In genomic region chr7:100908567-100908966, GRCm38 (mm10) we compare ENCODE assay signal across 10 mouse cellular contexts. TPM values are rescaled to one million over a fixed set of nuclear protein-coding genes. Genes with fewer than 3 reads are reported as not detected.
DNase-seq lines count a peak whose midpoint lies in the region; ATAC-seq and TF ChIP-seq lines count a peak whose summit lies in the region.
"Had no signal": no experiment of that assay in that cellular context is flagged by ENCODE, and none has a peak within 500 bp of the region (broad histone marks: within the 10 kb centered on the region; RNA-seq: fewer than 3 reads in every experiment).

No protein-coding gene starts in this region.

- no peak for TF ChIP-seq CTCF in liver, adult 2 months (IDR thresholded peaks at IDR 0.05; ENCODE audit: low read depth, low read length)

- no peaks in the 10 kb centered on the region for H3K27me3 ChIP-seq in midbrain, embryonic 10.5 days (ENCODE audit: low read depth, poor library complexity, severe bottlenecking)
- H3K27me3 ChIP-seq in midbrain, embryonic 16.5 days (ENCODE audit: control insufficient read depth, insufficient read depth, low read depth, low read length) = no peaks in the 10 kb centered on the region
- no peaks in the 10 kb centered on the region for H3K27me3 ChIP-seq in liver, adult 2 months (ENCODE audit: control insufficient read depth, insufficient read depth, low read length)

- H3K4me3 ChIP-seq in midbrain, embryonic 10.5 days = no peak overlapping the region
- H3K4me3 ChIP-seq in midbrain, embryonic 16.5 days (ENCODE audit: low read depth, low read length) = no peak overlapping the region
- H3K4me3 ChIP-seq in liver, adult 2 months (ENCODE audit: insufficient read depth, low read depth, low read length) = no peak overlapping the region
- H3K4me3 ChIP-seq: erythroblast, embryonic 14.5 days had no signal

- H3K4me1 ChIP-seq in midbrain, embryonic 10.5 days = peaks cover 61% of the 10 kb centered on the region
- peaks cover 7% of the 10 kb centered on the region for H3K4me1 ChIP-seq in midbrain, embryonic 16.5 days (ENCODE audit: control insufficient read depth, insufficient read depth, low read length)
- H3K4me1 ChIP-seq in liver, adult 2 months (ENCODE audit: control insufficient read depth, insufficient read depth, low read length) = no peaks in the 10 kb centered on the region

- no peak overlapping the region for H3K4me2 ChIP-seq in midbrain, embryonic 16.5 days (ENCODE audit: low read length)

- no peaks in the 10 kb centered on the region for H3K9me3 ChIP-seq in midbrain, embryonic 10.5 days (replicated peaks)
- H3K9me3 ChIP-seq in midbrain, embryonic 16.5 days (replicated peaks; ENCODE audit: control insufficient read depth, low read length, poor library complexity, severe bottlenecking) = no peaks in the 10 kb centered on the region

- no peaks in the 10 kb centered on the region for H3K79me2 ChIP-seq in liver, adult 2 months (ENCODE audit: control insufficient read depth, insufficient read depth, low read length)

- H3K27ac ChIP-seq in midbrain, embryonic 10.5 days (replicated peaks) = peak overlapping the region; percentile 88
- H3K27ac ChIP-seq in midbrain, embryonic 16.5 days (ENCODE audit: low read length) = no peak overlapping the region
- H3K27ac ChIP-seq in liver, adult 2 months (replicated peaks; ENCODE audit: insufficient read depth, low read depth, low read length) = peak overlapping the region; percentile 41

- no peak overlapping the region for H3K9ac ChIP-seq in midbrain, embryonic 16.5 days (ENCODE audit: low read depth, low read length)
- H3K9ac ChIP-seq in liver, adult 2 months (ENCODE audit: low read depth, low read length) = no peak overlapping the region

- 57% methylated on average over 8 of the region's 8 CpGs for WGBS in midbrain, embryonic 10.5 days
- WGBS in midbrain, embryonic 16.5 days = 51% methylated on average over 8 of the region's 8 CpGs
- WGBS in liver, adult 2 months = 73% methylated on average over 8 of the region's 8 CpGs

- DNase-seq in midbrain, embryonic 10.5 days (ENCODE audit: low spot score) = no peak
- peak; percentile 37 for DNase-seq in adipocyte (ENCODE audit: low spot score)
- DNase-seq in heart, postnatal 10 days = peak; percentile 61 to 69
- DNase-seq in liver, adult 2 months (ENCODE audit: extremely low read depth, low read depth, low spot score) = no peak
- no peak for DNase-seq in cerebellum, adult 8-10 months
- no peak for DNase-seq in layer of hippocampus, postnatal 36 days

- peaks cover 37% of the 10 kb centered on the region for H3K36me3 ChIP-seq in midbrain, embryonic 10.5 days
- no peaks in the 10 kb centered on the region for H3K36me3 ChIP-seq in midbrain, embryonic 16.5 days (ENCODE audit: control insufficient read depth, insufficient read depth, low read length)
- no peaks in the 10 kb centered on the region for H3K36me3 ChIP-seq in liver, adult 2 months (ENCODE audit: control insufficient read depth, insufficient read depth, low read length)

- intact Hi-C loops in heart, postnatal 10 days (cut with DNase I) = loop anchor here (5.0 kb wide), 1 partner anchor 79 kb away; no protein-coding TSS in a partner anchor

- no peak for TF ChIP-seq POLR2A in liver, adult 2 months (IDR thresholded peaks at IDR 0.05; ENCODE audit: extremely low read depth, insufficient read depth, low read length)

- no peak for ATAC-seq in midbrain, embryonic 16.5 days
- no peak for ATAC-seq in erythroblast, adult 5-6 weeks (replicated peaks; ENCODE audit: low FRiP score, poor library complexity, severe bottlenecking)

RNA-seq across cellular contexts. Expression of gene Arhgef17, which starts 23.3 kb away (rescaled TPM):
- polyA plus RNA-seq in midbrain, embryonic 10.5 days (2016; fragmentation: Nextera tagmentation; extraction: Ambion mirVana) = 6.4 and 7.1 TPM in 2 replicates
- 13.8 and 17.6 TPM in 2 replicates for polyA plus RNA-seq in midbrain, embryonic 16.5 days (2015; fragmentation: Nextera tagmentation; extraction: Ambion mirVana)
- 10 to 100 TPM; 32.9 to 41.2 TPM for total RNA-seq in heart, postnatal 10 days (2021)
- 1.2 and 2.1 TPM in 2 replicates for total RNA-seq in liver, adult 2 months (2014; rRNA removed)
- polyA plus RNA-seq in liver, adult 2 months (2012; rRNA removed) = 1.4 and 1.8 TPM in 2 replicates
- 0.58 TPM in 1 of 2 replicates, not detected in the other for total RNA-seq in erythroblast, adult 5-6 weeks (2015; ENCODE audit: low replicate concordance)
- not detected in 2 replicates for total RNA-seq in erythroblast, adult 5-6 weeks (2017; ENCODE audit: low replicate concordance)
- 100 to 1,000 TPM; 152 to 158 TPM for total RNA-seq in layer of hippocampus, postnatal 36 days (2021)
- total RNA-seq: neutrophil, adult 5-6 weeks had no signal

RNA-seq across cellular contexts. Expression of gene Relt, which starts 45.3 kb away (rescaled TPM):
- polyA plus RNA-seq in midbrain, embryonic 10.5 days (2016; fragmentation: Nextera tagmentation; extraction: Ambion mirVana) = 4.3 and 5.2 TPM in 2 replicates
- 5.0 and 5.4 TPM in 2 replicates for polyA plus RNA-seq in midbrain, embryonic 16.5 days (2015; fragmentation: Nextera tagmentation; extraction: Ambion mirVana)
- 1 to 10 TPM; 4.0 to 4.6 TPM for total RNA-seq in heart, postnatal 10 days (2021)
- 0.37 and 2.1 TPM in 2 replicates for total RNA-seq in liver, adult 2 months (2014; rRNA removed)
- polyA plus RNA-seq in liver, adult 2 months (2012; rRNA removed) = 1.0 TPM in 2 replicates
- total RNA-seq in erythroblast, adult 5-6 weeks (2015; ENCODE audit: low replicate concordance) = 12.1 and 12.9 TPM in 2 replicates
- 11.6 and 14.8 TPM in 2 replicates for total RNA-seq in erythroblast, adult 5-6 weeks (2017; ENCODE audit: low replicate concordance)
- total RNA-seq in layer of hippocampus, postnatal 36 days (2021) = 10 to 100 TPM; 11.5 to 11.8 TPM

Comparison
In these comparisons a context has a peak if more than half of its experiments do, and no peak if none do; other contexts are left out.
1. DNase-seq: peak in adipocyte (single experiment) and heart, postnatal 10 days (2 of 2); none in midbrain, embryonic 10.5 days (single experiment), liver, adult 2 months (single experiment), cerebellum, adult 8-10 months (single experiment) and layer of hippocampus, postnatal 36 days (0 of 2).
2. RNA of gene Arhgef17, which starts 23.3 kb away (total RNA-seq): 152 to 158 TPM in layer of hippocampus, postnatal 36 days and 32.9 to 41.2 TPM in heart, postnatal 10 days; 1.2 to 2.1 TPM in liver, adult 2 months and 0.58 TPM in erythroblast, adult 5-6 weeks; every median in the first group is over 10 times any median in the second.